Mouse (Mus musculus) mouse embryonic stem cell (cell line): ENCODE measurements around the gene Dot1l.

Source experiments
- in situ Hi-C, 2 experiments: fragments of 300-500 bp; cut with MboI; formaldehyde crosslinking; loops; 1 replicate in 1 of 2; 3 replicates in 1 of 2; pipeline ENCODE4 v1.14.3; 2019 to 2020; ENCODE audit warnings: low sequenced_read_pairs in 2 of 2, low pct_unique_long_range_greater_than_20kb in 1 of 2, mixed read lengths in 1 of 2; ENCODE audit not compliant: unreplicated experiment in 1 of 2

Dot1l gene

GRCm38 (mm10) chr10:80784302-80784701 lies 29.3 kb downstream of the Dot1l start:
- in situ Hi-C loops = loop anchor here in 1 of 2 experiments (10.0 kb wide), 1 partner anchor 60 kb away; no protein-coding TSS in a partner anchor

- in situ Hi-C loops = loop anchor here in 1 of 2 experiments (10.0 kb wide), 1 partner anchor 60 kb away; no protein-coding TSS in a partner anchor
Measured at GRCm38 (mm10) chr10:80784871-80785270, 29.9 kb downstream of the Dot1l start.

GRCm38 (mm10) chr10:80785963-80786362 lies 31.0 kb downstream of the Dot1l start:
- in situ Hi-C loops = loop anchor here in 1 of 2 experiments (10.0 kb wide), 1 partner anchor 61 kb away; no protein-coding TSS in a partner anchor

- in situ Hi-C loops = loop anchor here in 1 of 2 experiments (10.0 kb wide), 1 partner anchor 63 kb away; no protein-coding TSS in a partner anchor
Measured at GRCm38 (mm10) chr10:80787517-80787916, 32.5 kb downstream of the Dot1l start.

- in situ Hi-C loops = no loop called here
Measured at GRCm38 (mm10) chr10:80790761-80791404, 35.9 kb downstream of the Dot1l start.

- in situ Hi-C loops = no loop called here
Measured at GRCm38 (mm10) chr10:80791476-80792174, 36.6 kb downstream of the Dot1l start.

GRCm38 (mm10) chr10:80792175-80793032 lies 37.4 kb downstream of the Dot1l start:
- in situ Hi-C loops = no loop called here

- in situ Hi-C loops = no loop called here
Measured at GRCm38 (mm10) chr10:80793033-80793784, 38.2 kb downstream of the Dot1l start.

- in situ Hi-C loops = no loop called here
Measured at GRCm38 (mm10) chr10:80793803-80794202, 38.8 kb downstream of the Dot1l start.

GRCm38 (mm10) chr10:80794750-80795149 lies 39.7 kb downstream of the Dot1l start:
- in situ Hi-C loops = no loop called here

GRCm38 (mm10) chr10:80796307-80796848 lies 41.4 kb downstream of the Dot1l start:
- in situ Hi-C loops = no loop called here

GRCm38 (mm10) chr10:80797186-80798149 lies 42.5 kb downstream of the Dot1l start:
- in situ Hi-C loops = no loop called here

GRCm38 (mm10) chr10:80798150-80799006 lies 43.4 kb downstream of the Dot1l start, which contains the start of the genes Sf3a2 and Plekhj1:
Sf3a2 (plus strand) TSS chr10:80798198.
Plekhj1 (minus strand) TSS chr10:80798626.
- in situ Hi-C loops = no loop called here

GRCm38 (mm10) chr10:80799070-80799566 lies 44.1 kb downstream of the Dot1l start:
- in situ Hi-C loops = no loop called here

- in situ Hi-C loops = no loop called here
Measured at GRCm38 (mm10) chr10:80802204-80802912, 47.4 kb downstream of the Dot1l start.
